Mouse (Mus musculus): ENCODE results near the gene St6galnac1.

- TF ChIP-seq POLR2A (IDR thresholded peaks at IDR 0.05; ENCODE audit: insufficient read depth, low read length) (no peak), CTCF (IDR thresholded peaks at IDR 0.05; ENCODE audit: low read depth, low read length) (no peak), EP300 (IDR thresholded peaks at IDR 0.05; ENCODE audit: insufficient read depth, low read depth, low read length) (no peak)
These were observed 27.4 kb upstream of the St6galnac1 start for GRCm38 (mm10) chr11:116802709-116803108.

Data from ES-Bruce4 (cell line).